Mouse (Mus musculus): ENCODE measurements at regions not wholly inside any gene's neighbourhood (a gene's known extent, or its start where the extent isn't known, plus 50 kb on each side); places are given as distances from the start of the nearest gene placed in this dataset.

GRCm38 (mm10) chr14:46475945-46476344 is 85.5 kb upstream of the Bmp4 start:
- no peak for TF ChIP-seq GATA1 (IDR thresholded peaks at IDR 0.05; ENCODE audit: borderline replicate concordance, low read length)
- no peak for TF ChIP-seq FLI1 (IDR thresholded peaks at IDR 0.05; ENCODE audit: low read length)
